Mouse (Mus musculus) layer of hippocampus, adult 11-12 months (tissue): ENCODE measurements at regions not wholly inside any gene's neighbourhood (a gene's known extent, or its start where the extent isn't known, plus 50 kb on each side); places are given as distances from the start of the nearest gene placed in this dataset.

Experiments used
- DNase-seq: peaks from one replicate; pipeline ENCODE4 v3.0.0; 2022; ENCODE audit warnings: low spot score

DNA sequence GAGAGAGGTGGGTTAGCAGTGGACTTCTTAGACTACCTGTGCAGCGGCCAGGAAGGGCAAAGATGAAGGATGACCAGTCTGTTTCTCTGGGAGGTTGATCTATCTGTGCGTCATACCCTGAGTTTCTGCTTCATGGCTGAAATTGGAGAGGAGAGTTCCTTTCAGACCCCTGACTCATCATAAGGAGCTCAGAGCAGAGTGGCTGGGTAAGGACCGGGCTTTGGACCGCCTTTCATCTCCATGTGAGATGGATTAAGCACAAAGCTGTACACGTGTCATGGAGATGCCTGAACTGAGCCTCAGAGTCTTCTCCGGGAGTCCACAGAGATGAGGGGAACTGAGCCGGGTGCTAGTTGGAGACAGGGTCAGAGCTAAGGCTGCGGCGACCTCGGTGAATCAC, 80.7 kb upstream of the Gm9887 start:
- no peak for DNase-seq

DNA sequence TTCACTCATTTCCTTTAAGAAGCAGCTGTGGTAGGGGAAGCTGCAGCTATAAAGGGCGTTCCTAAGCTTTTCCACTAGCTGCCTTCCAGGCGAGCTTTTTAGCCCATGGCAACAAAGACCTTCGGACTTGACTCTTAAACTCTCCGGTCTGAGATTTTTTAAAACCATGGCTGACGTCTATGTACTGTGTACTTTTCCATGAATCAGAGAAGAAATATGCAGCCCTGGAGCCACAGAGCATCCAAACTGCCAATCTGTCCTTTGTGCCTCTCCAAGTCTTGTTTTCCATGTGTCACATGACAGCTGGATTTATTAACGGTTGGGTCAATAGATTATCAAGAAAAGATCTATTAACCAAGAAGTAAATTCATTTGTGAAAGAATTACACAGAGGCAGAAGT, 78.9 kb upstream of the Gm9887 start:
- no peak for DNase-seq

DNA sequence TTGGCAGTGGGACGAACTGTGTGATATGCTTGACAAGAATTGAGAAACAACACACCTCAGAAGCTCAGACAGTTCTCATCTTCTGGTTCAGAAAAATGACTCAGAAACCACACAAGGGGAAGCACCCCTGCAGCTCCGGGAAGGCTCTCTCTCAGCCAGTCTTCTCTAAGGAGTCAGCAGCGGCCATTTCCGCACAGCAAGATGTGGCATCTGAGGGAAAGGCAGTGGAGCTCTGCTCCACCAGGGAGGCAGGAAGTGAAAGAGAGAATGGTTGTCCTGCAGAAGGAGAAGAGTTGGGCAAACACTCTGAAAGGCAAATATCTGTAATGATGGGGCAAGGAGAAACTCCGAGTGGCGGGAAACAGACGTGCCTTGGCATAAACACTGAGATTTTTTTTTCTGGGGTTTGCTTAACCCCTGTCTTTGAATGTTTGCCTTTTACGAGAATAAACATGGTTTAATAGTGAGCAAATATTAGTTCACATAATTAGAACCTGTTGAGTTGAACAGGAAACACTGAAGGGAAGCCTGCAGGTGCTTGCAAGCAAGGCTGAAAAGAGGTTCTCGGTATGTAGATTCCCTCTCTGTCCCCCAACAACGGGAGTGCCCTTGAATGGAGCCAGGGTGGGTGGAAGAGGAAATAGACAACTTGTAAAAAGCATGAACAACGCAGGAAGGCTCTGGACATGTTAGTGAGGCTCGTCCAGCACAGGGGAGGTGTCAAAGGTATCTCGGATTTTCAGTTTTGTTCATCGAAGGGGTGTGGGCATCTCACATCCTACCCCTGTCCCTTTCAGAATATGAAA, 75.9 kb upstream of the Gm9887 start:
- DNase-seq, result peak; percentile 56

DNA sequence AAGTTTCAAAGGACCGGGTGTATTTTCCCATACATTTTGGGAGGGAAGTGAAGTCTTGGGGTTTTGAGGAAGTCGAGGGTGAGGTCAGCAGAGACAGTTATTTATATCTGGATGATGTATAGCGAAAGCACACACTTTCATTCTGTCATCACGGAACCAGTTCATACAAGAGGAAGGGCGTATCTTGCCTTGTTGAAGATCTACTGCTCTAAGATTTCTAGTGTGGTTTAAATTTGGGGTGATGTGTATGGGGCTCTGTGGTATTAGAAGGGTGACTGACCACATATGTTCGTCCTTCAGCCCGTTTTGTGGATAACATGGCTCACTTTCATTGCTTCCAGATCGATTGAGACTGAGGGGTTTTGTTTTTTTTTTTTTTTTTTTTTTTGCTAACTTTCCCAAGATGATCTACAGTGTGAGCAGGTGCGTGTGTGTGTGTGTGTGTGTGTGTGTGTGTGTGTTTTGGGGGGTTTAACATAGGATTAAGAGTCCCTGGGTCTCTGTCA, 75.1 kb upstream of the Gm9887 start:
- DNase-seq, result no peak

DNA sequence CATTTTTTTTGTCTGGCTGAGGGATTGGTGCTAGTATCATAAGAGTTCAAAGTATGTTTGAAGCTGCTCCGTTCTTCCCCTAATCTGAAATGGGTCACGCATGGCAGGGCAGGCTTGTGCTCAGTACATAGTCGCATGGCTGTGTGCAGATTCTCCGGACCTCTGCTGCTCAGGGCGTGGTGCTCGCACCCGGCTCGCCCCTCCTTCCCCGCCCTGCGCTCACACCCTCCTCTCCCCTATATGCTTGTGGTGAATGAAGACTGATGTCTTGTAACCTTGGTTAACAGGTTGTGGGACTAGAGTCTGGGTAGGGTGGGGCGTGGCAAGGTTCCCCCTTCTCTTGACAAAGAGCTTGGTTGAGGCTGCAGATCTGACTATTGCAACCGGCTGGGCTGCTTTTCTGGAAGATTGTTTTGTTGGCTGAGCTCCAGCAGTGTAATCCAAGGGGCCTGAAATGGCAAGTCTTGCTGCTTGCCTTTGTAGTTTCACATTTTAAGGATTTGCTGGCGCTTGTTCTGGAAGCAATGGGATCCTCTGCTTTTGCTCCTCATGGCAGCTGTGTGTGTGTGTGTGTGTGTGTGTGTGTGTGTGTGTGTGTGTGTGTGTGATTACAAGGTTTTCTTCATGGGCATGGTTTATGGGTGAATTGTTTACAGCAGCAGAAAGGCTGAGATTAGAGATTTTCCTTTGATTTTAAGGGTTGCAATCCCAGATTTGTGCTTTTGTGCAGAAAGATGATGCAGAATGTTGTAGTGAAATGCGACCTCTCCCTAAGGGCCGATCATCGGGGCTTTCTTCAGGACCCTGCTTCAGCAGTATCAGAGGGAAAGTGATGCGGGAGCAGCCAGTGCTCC, 74.4 kb upstream of the Gm9887 start:
- DNase-seq, result no peak

DNA sequence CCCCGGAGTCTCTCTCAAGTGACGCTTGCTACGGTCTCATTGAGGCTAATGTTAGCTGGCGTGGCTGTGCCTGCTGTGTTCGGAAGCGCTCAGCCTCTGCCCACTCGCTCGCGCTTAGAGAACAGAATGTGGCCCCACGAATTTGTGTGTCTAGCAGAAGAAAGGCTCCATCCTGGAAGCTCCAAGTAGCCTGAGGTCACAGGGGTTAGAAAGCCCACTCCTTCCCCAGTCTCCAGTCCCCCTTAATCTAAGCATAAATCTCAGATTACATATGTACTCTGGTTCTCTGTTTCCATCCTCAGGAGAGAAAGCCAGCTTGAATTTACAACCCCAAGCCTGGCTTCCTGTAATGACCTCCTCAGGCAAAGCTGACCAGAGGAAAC, 73.8 kb upstream of the Gm9887 start:
- DNase-seq, result no peak

GRCm38 (mm10) chr12:69442321-69442720, 70.1 kb upstream of the Gm9887 start:
- no peak for DNase-seq

DNA sequence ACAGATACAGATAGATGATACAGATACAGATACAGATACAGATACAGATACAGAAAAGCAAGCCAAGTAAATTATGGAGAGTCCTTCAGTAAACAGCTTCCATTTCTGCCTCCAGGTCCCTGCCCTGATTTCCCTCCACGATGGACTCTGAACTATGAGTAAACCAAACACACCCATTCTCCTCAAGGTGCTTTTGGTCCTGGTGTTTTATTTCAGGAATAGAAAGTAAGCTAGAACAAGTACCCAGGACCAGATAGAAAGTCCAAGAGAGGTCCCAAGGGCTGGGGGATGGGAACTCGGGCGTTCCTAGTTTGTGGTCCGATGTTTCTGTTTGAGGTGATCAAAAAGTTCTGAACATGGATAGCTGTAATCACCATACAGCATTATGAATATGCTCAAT, 69.5 kb upstream of the Gm9887 start:
- no peak for DNase-seq

- DNase-seq, result no peak
Observed at GRCm38 (mm10) chr12:69438271-69438670, 66.0 kb upstream of the Gm9887 start.

DNA sequence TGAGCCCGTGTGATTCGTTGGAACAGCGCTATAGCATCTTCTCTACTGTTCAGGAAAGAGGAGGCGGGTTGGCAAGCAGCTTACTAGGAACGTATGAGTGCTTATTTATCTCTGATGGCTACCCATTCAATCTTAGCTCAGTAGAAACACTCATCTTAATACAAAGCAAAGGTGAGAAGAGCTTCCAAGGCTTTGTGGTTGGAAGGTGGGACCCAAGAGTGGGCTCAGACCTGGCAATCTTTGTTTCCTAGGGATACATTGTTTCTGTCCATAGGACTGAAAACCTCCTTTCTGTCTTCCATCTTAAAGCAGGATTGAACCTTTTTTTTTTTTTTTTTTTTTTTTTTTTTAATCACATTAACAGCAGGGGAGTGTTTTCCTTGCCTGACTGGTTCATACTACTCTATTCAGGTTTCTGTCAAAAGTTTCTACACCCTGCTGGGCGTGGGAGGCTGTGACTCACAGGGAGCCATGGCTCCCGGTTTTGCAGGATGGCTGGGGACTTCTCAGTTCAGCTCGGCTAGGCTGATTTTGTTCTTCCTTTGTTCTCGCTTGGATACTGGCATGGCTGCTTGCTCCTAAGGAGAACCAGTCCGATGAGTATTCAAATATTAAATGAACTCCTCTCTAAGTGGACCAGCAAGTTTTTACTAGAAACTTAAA, 64.7 kb upstream of the Gm9887 start:
- DNase-seq, result peak; percentile 37

GRCm38 (mm10) chr12:69434315-69434714, 62.1 kb upstream of the Gm9887 start:
- DNase-seq, result no peak

DNA sequence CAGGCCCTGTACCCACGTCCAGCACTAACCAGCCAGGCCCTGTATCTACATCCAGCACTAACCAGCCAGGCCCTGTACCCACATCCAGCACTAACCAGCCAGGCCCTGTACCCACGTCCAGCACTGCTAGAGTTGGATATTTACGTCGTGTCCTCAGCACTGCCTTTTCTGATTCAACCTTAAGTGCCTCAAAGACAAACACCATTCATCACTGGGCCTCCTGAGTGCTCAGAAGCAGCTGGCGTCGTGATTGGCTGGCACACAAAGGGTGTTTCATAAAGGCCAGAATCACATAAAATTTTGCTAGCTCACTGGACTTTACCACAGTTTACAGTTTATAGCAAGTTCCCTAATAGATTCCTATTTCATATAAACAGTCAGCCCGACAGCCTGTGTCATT, 59.8 kb upstream of the Gm9887 start:
- no peak for DNase-seq

DNA sequence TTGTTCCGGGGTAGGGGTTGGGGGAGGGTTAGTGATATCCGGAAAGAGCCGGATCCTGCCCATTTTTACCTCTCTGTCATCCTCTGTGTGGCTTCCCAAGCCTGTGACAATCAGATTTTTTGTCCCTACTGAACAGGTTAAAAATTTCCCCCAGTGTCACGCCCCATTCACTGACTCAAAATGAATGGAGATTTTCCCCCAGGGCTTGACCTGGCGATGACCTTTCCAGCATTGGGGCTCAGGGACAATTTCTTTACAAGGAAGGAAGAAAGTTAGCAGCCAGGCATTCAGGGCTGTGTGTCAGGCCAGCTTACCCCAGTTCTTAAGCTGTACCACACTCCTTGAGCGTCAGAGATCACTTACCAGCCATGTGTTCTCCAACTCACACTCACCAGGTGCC, 55.9 kb upstream of the Gm9887 start:
- no peak for DNase-seq

DNA sequence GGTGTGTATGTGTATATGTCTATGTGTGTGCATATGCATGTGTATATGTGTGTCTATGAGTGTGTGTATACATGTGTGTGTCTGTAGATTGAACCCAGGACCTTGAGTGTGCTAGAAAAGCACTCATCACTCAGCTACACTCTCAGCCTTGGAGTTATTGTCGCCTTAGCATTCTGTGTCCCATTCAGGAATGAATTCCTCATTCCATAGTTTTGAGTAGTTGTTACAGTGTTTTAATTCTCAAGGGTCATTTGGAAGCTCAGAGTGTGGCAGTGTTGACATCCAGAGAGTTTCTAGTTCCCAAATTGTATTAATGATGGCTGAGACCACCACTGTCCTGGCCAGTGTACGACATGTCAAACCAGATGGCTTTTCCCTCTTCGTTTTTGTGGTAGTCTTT, 53.4 kb upstream of the Gm9887 start:
- DNase-seq, result no peak

DNA sequence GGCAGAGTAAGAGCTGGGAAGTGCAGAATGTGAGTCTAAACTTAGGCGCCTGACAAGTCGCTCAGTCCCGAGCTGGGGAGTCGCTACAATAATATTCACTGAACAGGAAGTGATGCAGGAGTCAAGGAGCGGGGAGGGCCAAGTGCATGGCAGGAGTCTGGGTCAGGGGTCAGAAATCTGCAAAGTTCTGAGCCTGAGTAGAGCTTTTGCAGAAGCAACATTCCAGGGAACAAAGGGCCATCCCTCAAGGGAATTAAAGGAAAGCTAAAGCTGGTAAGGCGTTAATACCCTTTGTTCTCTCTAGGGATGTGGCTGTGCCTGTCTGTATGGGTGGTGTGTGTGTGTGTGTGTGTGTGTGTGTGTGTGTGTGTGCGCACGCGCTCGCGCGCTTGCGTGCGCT, 52.7 kb upstream of the Gm9887 start:
- no peak for DNase-seq
